Mouse (Mus musculus) forebrain, embryonic 16.5 days (tissue): ENCODE measurements at regions not wholly inside any gene's neighbourhood (a gene's known extent, or its start where the extent isn't known, plus 50 kb on each side); places are given as distances from the start of the nearest gene placed in this dataset.
"Not testable (repeated sequence)": the region's sequence is repeated elsewhere in the genome, so short reads cannot be mapped to it uniquely, and the experiment has no call there.

Experiments
- ATAC-seq: fragments of 200-750 bp; cut with Nextera tagmentation; 2 replicates; pipeline ENCODE4 v1.8.0; 2017; ENCODE audit warnings: mild to moderate bottlenecking, moderate library complexity
- H3K27ac ChIP-seq: fragments of 300-500 bp; sonication (generic); 2 replicates; pipeline ENCODE4 v1.5.1; 2014; ENCODE audit warnings: low read length, control low read depth
- H3K27me3 ChIP-seq: fragments of 300-500 bp; sonication (generic); replicated peaks from 2 replicates; pipeline ENCODE4 v1.6.1; 2014; ENCODE audit warnings: low read length; ENCODE audit not compliant: control insufficient read depth, insufficient read depth
- H3K36me3 ChIP-seq: fragments of 300-500 bp; sonication (generic); 2 replicates; pipeline ENCODE4 v1.6.1; 2014; ENCODE audit not compliant: control insufficient read depth, insufficient read depth
- H3K4me1 ChIP-seq: fragments of 300-500 bp; sonication (generic); replicated peaks from 2 replicates; pipeline ENCODE4 v1.6.1; 2014; ENCODE audit warnings: low read length; ENCODE audit not compliant: control insufficient read depth, insufficient read depth
- H3K4me2 ChIP-seq: fragments of 300-500 bp; sonication (generic); 2 replicates; pipeline ENCODE4 v1.6.1; 2014; ENCODE audit warnings: mild to moderate bottlenecking, low read length, control low read depth
- H3K4me3 ChIP-seq: fragments of 300-500 bp; sonication (generic); replicated peaks from 2 replicates; pipeline ENCODE4 v1.5.1; 2014; ENCODE audit warnings: mild to moderate bottlenecking, low read length, control low read depth
- H3K9ac ChIP-seq: fragments of 300-500 bp; sonication (generic); replicated peaks from 2 replicates; pipeline ENCODE4 v1.6.1; 2014; ENCODE audit warnings: low read depth, low read length, control low read depth
- H3K9me3 ChIP-seq: fragments of 300-500 bp; sonication (generic); 2 replicates; pipeline ENCODE4 v1.6.1; 2016; ENCODE audit warnings: low read length; ENCODE audit not compliant: control insufficient read depth
- WGBS: fragments of 180-500 bp; shearing (Covaris S2); extraction: QIAGEN DNeasy Blood & Tissue Kit; methylation state at CpG from one replicate; pipeline ENCODE4 v1.1.7; 2014; 5-methylcytosine and 5-hydroxymethylcytosine counted together

- Histone ChIP-seq H3K4me2 (no peak overlapping the region), H3K4me1 (no peaks in the 10 kb centered on the region), H3K9ac (no peak overlapping the region), H3K27me3 (no peaks in the 10 kb centered on the region), H3K36me3 (no peaks in the 10 kb centered on the region), H3K9me3 (no peaks in the 10 kb centered on the region), H3K27ac (no peak overlapping the region), H3K4me3 (no peak overlapping the region)
- 92% methylated on average over 10 of the region's 10 CpGs for WGBS
- no peak for ATAC-seq
Measured at GRCm38 (mm10) chr10:70846281-70847168, 190.8 kb upstream of the Phyhipl start.

GRCm38 (mm10) chr10:70843848-70844247 is 188.1 kb upstream of the Phyhipl start:
- no peak overlapping the region for H3K9ac ChIP-seq
- no peak overlapping the region for H3K4me2 ChIP-seq
- no peaks in the 10 kb centered on the region for H3K4me1 ChIP-seq
- 84% methylated on average over 2 of the region's 2 CpGs for WGBS
- 0 out of 2 replicates have a peak, but pooled peaks cover 3% of the 10 kb centered on the region for H3K9me3 ChIP-seq
- H3K27me3 ChIP-seq = no peaks in the 10 kb centered on the region
- no peak overlapping the region for H3K4me3 ChIP-seq
- no peaks in the 10 kb centered on the region for H3K36me3 ChIP-seq
- no peak for ATAC-seq
- no peak overlapping the region for H3K27ac ChIP-seq

DNA sequence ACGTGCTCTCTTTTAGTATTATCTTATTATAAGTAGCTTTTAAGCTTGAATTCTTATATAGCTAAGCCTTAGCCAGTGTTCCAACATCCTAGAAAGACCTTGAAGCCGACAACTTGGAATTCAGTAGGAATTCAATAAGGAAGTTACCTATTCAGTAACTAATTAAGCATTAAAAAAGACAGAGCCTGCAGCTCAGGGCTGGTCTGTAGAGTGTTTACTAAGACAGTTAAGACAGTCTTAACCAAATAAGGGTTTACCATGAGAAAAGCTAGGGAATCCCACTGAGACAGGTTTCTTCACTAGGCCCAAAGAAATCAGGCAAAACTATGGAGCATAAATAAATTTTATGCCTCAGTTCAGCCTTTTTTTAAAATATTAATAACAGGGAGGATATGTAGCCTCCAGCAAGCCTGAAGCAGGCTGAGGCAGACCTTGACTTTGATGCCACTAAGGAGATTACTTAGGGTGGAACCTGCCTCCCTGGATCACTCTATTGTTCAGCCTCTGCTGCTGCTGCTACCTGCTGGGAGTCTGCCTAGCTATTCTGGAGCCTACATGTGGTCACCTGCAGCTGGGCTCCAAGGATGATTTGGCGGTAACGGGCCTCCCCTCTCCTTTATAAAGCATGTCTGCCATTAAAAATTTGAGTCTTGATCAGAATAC is 186.5 kb upstream of the Phyhipl start:
- H3K27ac ChIP-seq = no peak overlapping the region
- no peak overlapping the region for H3K4me2 ChIP-seq
- H3K9ac ChIP-seq = no peak overlapping the region
- no peak overlapping the region for H3K4me3 ChIP-seq
- no peaks in the 10 kb centered on the region for H3K27me3 ChIP-seq
- 85% methylated on average over 4 of the region's 4 CpGs for WGBS
- ATAC-seq = no peak
- no peaks in the 10 kb centered on the region for H3K36me3 ChIP-seq
- H3K9me3 ChIP-seq = peaks cover 7% of the 10 kb centered on the region
- H3K4me1 ChIP-seq = no peaks in the 10 kb centered on the region

GRCm38 (mm10) chr10:70841179-70841578 is 185.4 kb upstream of the Phyhipl start:
- not testable (repeated sequence) for H3K36me3 ChIP-seq, H3K4me1 ChIP-seq, H3K4me3 ChIP-seq, ATAC-seq, H3K27ac ChIP-seq, H3K9ac ChIP-seq, H3K4me2 ChIP-seq, H3K9me3 ChIP-seq, H3K27me3 ChIP-seq
- 96% methylated on average over 2 of the region's 2 CpGs for WGBS

- Histone ChIP-seq H3K36me3 (no peaks in the 10 kb centered on the region), H3K4me1 (no peaks in the 10 kb centered on the region), H3K4me2 (no peak overlapping the region), H3K9ac (no peak overlapping the region), H3K27me3 (no peaks in the 10 kb centered on the region), H3K9me3 (peaks cover 10% of the 10 kb centered on the region), H3K4me3 (no peak overlapping the region), H3K27ac (no peak overlapping the region)
- no peak for ATAC-seq
- 78% methylated on average over 4 of the region's 4 CpGs for WGBS
Measured at GRCm38 (mm10) chr10:70838147-70838546, 182.4 kb upstream of the Phyhipl start.

DNA sequence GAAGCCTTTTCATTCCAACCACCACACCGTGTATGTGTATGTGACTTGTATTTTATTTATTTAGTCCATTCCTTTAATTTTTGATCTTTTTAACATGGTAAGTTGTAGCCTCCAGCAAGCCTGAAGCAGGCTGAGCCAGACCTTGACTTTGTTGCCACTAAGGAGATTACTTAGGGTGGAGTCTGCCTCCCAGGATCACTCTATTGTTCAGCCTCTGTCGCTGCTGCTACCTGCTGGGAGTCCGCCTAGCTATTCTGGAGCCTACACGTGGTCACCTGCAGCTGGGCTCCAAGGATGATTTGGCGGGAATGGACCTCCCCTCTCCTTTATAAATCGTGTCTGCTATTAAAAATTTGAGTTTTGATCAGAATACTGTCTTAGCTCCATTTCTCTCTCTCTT is 181.6 kb upstream of the Phyhipl start:
- no peak overlapping the region for H3K9ac ChIP-seq
- no peak overlapping the region for H3K4me3 ChIP-seq
- H3K9me3 ChIP-seq = peaks cover 10% of the 10 kb centered on the region
- H3K27me3 ChIP-seq = no peaks in the 10 kb centered on the region
- H3K4me2 ChIP-seq = no peak overlapping the region
- H3K36me3 ChIP-seq = no peaks in the 10 kb centered on the region
- H3K27ac ChIP-seq = no peak overlapping the region
- WGBS = 85% methylated on average over 6 of the region's 6 CpGs
- no peak for ATAC-seq
- no peaks in the 10 kb centered on the region for H3K4me1 ChIP-seq

DNA sequence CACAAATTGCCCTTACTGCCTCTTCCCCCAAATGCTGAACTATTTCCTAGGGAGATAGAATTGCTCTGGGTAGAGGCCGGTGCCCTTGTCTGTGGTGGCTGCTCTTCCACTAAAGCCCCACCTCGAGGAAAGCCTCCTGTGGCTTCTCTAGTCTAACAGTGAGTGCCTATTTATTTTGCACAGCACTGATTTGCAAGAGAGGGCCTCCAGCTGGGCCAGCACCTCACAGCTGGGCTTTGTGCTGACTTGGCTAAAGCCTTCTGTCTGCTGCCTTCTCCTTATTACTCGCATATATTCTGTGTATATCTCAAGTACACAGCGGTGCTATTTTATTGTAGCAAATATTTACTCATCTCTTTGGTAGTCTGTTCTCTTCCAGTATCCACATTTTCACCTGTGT is 176.9 kb upstream of the Phyhipl start:
- Histone ChIP-seq H3K9me3 (peaks cover 3% of the 10 kb centered on the region; the same call in 1 of the 2 replicates), H3K4me2 (no peak overlapping the region), H3K27me3 (no peaks in the 10 kb centered on the region), H3K9ac (no peak overlapping the region), H3K36me3 (no peaks in the 10 kb centered on the region), H3K4me1 (no peaks in the 10 kb centered on the region), H3K4me3 (no peak overlapping the region), H3K27ac (no peak overlapping the region)
- WGBS = 46% methylated on average over 4 of the region's 4 CpGs
- no peak for ATAC-seq

DNA sequence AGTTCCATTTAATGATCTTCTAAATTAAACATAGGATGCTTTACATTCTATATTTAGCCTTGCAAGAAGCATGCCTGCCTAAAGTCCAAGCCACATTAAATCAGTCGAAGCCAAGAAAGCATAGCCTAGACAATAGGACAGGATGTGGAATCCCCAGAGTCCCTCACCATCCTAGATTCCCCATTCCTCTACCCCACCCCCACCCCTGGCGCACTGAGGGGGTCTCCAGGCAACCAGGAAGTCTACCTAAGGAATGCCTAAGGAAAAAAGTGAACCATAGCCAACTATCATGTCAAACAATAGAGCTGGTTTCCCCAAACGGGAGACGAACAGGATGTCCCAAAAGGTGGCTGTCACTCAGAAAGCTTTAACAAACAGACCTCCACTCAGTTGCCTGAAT is 172.5 kb upstream of the Phyhipl start:
- Histone ChIP-seq H3K4me1 (no peaks in the 10 kb centered on the region), H3K27me3 (no peaks in the 10 kb centered on the region), H3K9ac (no peak overlapping the region), H3K4me2 (no peak overlapping the region), H3K36me3 (no peaks in the 10 kb centered on the region), H3K27ac (no peak overlapping the region), H3K4me3 (no peak overlapping the region), H3K9me3 (no peaks in the 10 kb centered on the region)
- 25% methylated on average over 4 of the region's 4 CpGs for WGBS
- ATAC-seq = no peak

- not testable (repeated sequence) for ATAC-seq, H3K4me3 ChIP-seq, H3K9ac ChIP-seq, H3K9me3 ChIP-seq, H3K4me1 ChIP-seq, H3K27me3 ChIP-seq, H3K36me3 ChIP-seq, H3K27ac ChIP-seq, H3K4me2 ChIP-seq
- WGBS = 97% methylated on average over 2 of the region's 2 CpGs
Measured at GRCm38 (mm10) chr10:70827522-70827921, 171.8 kb upstream of the Phyhipl start.
